Mouse (Mus musculus): ENCODE data around the gene Podxl2.

DNA sequence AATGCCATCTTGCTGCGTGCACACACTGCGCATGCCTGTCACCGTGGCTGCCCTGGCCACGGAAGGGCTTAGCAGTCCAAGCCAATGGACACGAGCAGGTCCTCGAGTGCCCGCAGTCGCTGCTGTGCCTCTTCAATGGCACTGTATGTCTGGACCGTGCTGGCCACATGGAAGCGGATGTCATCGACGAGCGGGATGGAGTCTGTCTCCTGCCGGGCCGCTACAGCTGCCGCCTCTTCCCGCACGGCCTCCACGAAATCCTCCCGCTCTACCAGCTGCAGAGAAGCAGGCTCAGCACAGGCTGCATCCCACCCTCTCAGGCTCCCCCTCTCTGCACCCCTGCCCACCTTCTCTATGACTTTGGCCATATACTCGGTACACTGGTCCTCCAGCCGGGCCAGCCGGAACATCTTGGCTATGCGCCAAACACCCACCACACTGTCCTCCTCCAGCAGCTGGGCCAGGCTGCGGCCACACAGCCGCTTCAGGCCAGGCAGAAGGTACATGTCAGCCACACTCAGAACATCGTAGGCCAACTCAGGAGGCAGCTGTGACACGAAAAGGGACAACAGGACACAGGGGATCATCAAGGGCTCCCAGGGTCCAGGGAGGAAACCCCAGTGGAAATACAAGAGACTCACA, 38.5 kb downstream of the Podxl2 start:
- TF ChIP-seq POLR2A (IDR thresholded peaks at IDR 0.05; ENCODE audit: borderline replicate concordance, insufficient read depth, low read length): no peak
- TF ChIP-seq CTCF (IDR thresholded peaks at IDR 0.05; ENCODE audit: borderline replicate concordance, insufficient read depth, low read depth, low read length): no peak

Measured in cerebellum, adult 2 months (tissue).